Mouse (Mus musculus) heart, adult 9 months (tissue): ENCODE measurements around the gene Rgcc.

ENCODE experiments used
- DNase-seq, 2 experiments: peaks; one replicate each; pipeline ENCODE4 v3.0.0; 2022; ENCODE audit warnings: low spot score in 2 of 2

Gene Rgcc

GRCm38 (mm10) chr14:79278927-79279326, 22.5 kb downstream of the Rgcc start:
- no peak for DNase-seq

- peak; percentile 70 to 82 for DNase-seq
Observed at GRCm38 (mm10) chr14:79277922-79278321, 23.5 kb downstream of the Rgcc start.

GRCm38 (mm10) chr14:79275870-79276395, 25.5 kb downstream of the Rgcc start:
- no peak for DNase-seq

GRCm38 (mm10) chr14:79275441-79275840, 26.0 kb downstream of the Rgcc start:
- DNase-seq: no peak

- peak; percentile 59 to 86 for DNase-seq
Observed at GRCm38 (mm10) chr14:79273697-79274477, 27.6 kb downstream of the Rgcc start.

GRCm38 (mm10) chr14:79272991-79273390, 28.5 kb downstream of the Rgcc start:
- DNase-seq: no peak

GRCm38 (mm10) chr14:79272188-79272694, 29.2 kb downstream of the Rgcc start:
- peak in 1 of 2 experiments; percentile 62 for DNase-seq

GRCm38 (mm10) chr14:79269551-79269950, 31.9 kb downstream of the Rgcc start:
- peak; percentile 57 to 72 for DNase-seq

GRCm38 (mm10) chr14:79267878-79268277, 33.6 kb downstream of the Rgcc start:
- no peak for DNase-seq

GRCm38 (mm10) chr14:79267382-79267781, 34.1 kb downstream of the Rgcc start:
- no peak for DNase-seq

- no peak for DNase-seq
Observed at GRCm38 (mm10) chr14:79266408-79266807, 35.0 kb downstream of the Rgcc start.

GRCm38 (mm10) chr14:79265738-79266137, 35.7 kb downstream of the Rgcc start:
- no peak for DNase-seq

- no peak for DNase-seq
Observed at GRCm38 (mm10) chr14:79263321-79263720, 38.1 kb downstream of the Rgcc start.

- DNase-seq: no peak
Observed at GRCm38 (mm10) chr14:79262677-79263076, 38.8 kb downstream of the Rgcc start.

- DNase-seq: no peak
Observed at GRCm38 (mm10) chr14:79259062-79259779, 42.2 kb downstream of the Rgcc start.

- DNase-seq: no peak
Observed at GRCm38 (mm10) chr14:79256656-79257055, 44.8 kb downstream of the Rgcc start.

- DNase-seq: no peak
Observed at GRCm38 (mm10) chr14:79255786-79256185, 45.7 kb downstream of the Rgcc start.

- DNase-seq: no peak
Observed at GRCm38 (mm10) chr14:79251727-79252285, 49.6 kb downstream of the Rgcc start.

GRCm38 (mm10) chr14:79244571-79244970, 56.9 kb downstream of the Rgcc start:
- DNase-seq: no peak

- DNase-seq: no peak
Observed at GRCm38 (mm10) chr14:79243038-79243883, 58.2 kb downstream of the Rgcc start.

GRCm38 (mm10) chr14:79242386-79242720, 59.1 kb downstream of the Rgcc start:
- DNase-seq: no peak
